Mouse (Mus musculus): ENCODE data around the gene Ak9. TPM values are rescaled to one million over a fixed set of nuclear protein-coding genes. Genes with fewer than 3 reads are reported as not detected.
"Not testable (repeated sequence)": the region's sequence is repeated elsewhere in the genome, so short reads cannot be mapped to it uniquely, and the experiment has no call there.

Ak9 gene
- polyA plus RNA-seq, 1 experiment from 2014 or later: not detected

- H3K27me3 ChIP-seq; H3K4me3 ChIP-seq (replicated peaks); H3K4me2 ChIP-seq; ATAC-seq (ENCODE audit: insufficient read depth); H3K9me3 ChIP-seq (replicated peaks); H3K36me3 ChIP-seq (replicated peaks); H3K9ac ChIP-seq; H3K27ac ChIP-seq (replicated peaks); H3K4me1 ChIP-seq (replicated peaks): not testable (repeated sequence)
- 55% methylated on average over 1 of the region's 1 CpGs for WGBS (ENCODE audit: insufficient replicate concordance)
These were observed 109.7 kb downstream of the Ak9 start for GRCm38 (mm10) chr10:41413471-41413870.

GRCm38 (mm10) chr10:41415368-41415767 lies 111.6 kb downstream of the Ak9 start:
- not testable (repeated sequence) for H3K4me2 ChIP-seq; H3K9me3 ChIP-seq (replicated peaks); H3K36me3 ChIP-seq (replicated peaks); H3K4me1 ChIP-seq (replicated peaks); ATAC-seq (ENCODE audit: insufficient read depth); H3K4me3 ChIP-seq (replicated peaks); H3K27ac ChIP-seq (replicated peaks); H3K9ac ChIP-seq; H3K27me3 ChIP-seq
- 70% methylated on average over 2 of the region's 2 CpGs for WGBS (ENCODE audit: insufficient replicate concordance)

GRCm38 (mm10) chr10:41420496-41421200 lies 116.9 kb downstream of the Ak9 start:
- Histone ChIP-seq H3K9ac (no peak overlapping the region), H3K36me3 (replicated peaks) (no peaks in the 10 kb centered on the region), H3K4me2 (no peak overlapping the region), H3K27me3 (no peaks in the 10 kb centered on the region), H3K4me3 (replicated peaks) (no peak overlapping the region), H3K4me1 (replicated peaks) (no peaks in the 10 kb centered on the region), H3K27ac (replicated peaks) (no peak overlapping the region), H3K9me3 (replicated peaks) (no peaks in the 10 kb centered on the region)
- 57% methylated on average over 9 of the region's 9 CpGs for WGBS (ENCODE audit: insufficient replicate concordance)
- ATAC-seq (ENCODE audit: insufficient read depth): no peak

GRCm38 (mm10) chr10:41423681-41424080 lies 119.9 kb downstream of the Ak9 start:
- WGBS (ENCODE audit: insufficient replicate concordance): 74% methylated on average over 2 of the region's 2 CpGs

DNA sequence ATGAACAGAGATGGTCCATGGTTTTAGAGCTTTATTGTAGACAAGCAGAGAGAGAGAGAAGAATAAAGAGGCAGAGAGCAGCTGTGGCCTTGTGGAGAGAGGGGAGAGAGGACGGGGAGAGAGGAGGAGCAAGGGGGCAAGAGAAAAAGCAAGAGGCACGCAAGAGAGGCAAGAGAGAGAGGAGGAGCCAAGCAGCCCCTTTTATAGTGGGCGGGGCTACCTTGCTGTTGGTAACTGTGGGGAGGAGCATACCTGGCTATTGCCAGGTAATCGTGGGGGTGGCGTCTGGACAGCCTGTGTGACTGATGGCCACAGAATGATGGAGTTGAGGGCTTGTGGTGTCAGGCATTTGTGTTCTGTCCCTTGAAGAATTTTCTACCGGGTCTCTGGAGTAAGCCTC lies 122.6 kb downstream of the Ak9 start:
- WGBS (ENCODE audit: insufficient replicate concordance): 50% methylated on average over 6 of the region's 6 CpGs
- no peak overlapping the region for H3K27ac ChIP-seq (replicated peaks)
- ATAC-seq (ENCODE audit: insufficient read depth): no peak
- H3K4me2 ChIP-seq: no peak overlapping the region
- H3K36me3 ChIP-seq (replicated peaks): no peaks in the 10 kb centered on the region
- H3K27me3 ChIP-seq: no peaks in the 10 kb centered on the region
- H3K9ac ChIP-seq: no peak overlapping the region
- no peak overlapping the region for H3K4me3 ChIP-seq (replicated peaks)
- no peaks in the 10 kb centered on the region for H3K4me1 ChIP-seq (replicated peaks)
- H3K9me3 ChIP-seq (replicated peaks): no peaks in the 10 kb centered on the region

More at GRCm38 (mm10) chr10:41423681-41424080, 119.9 kb downstream of the Ak9 start:
- Histone ChIP-seq H3K4me1 (replicated peaks) (no peaks in the 10 kb centered on the region), H3K9me3 (replicated peaks) (no peaks in the 10 kb centered on the region), H3K4me3 (replicated peaks) (no peak overlapping the region), H3K4me2 (no peak overlapping the region), H3K27me3 (no peaks in the 10 kb centered on the region), H3K9ac (no peak overlapping the region), H3K36me3 (replicated peaks) (no peaks in the 10 kb centered on the region), H3K27ac (replicated peaks) (no peak overlapping the region)
- ATAC-seq (ENCODE audit: insufficient read depth): no peak

- no peak overlapping the region for H3K4me2 ChIP-seq
- H3K4me3 ChIP-seq (replicated peaks): no peak overlapping the region
- no peaks in the 10 kb centered on the region for H3K36me3 ChIP-seq (replicated peaks)
- no peak for ATAC-seq (ENCODE audit: insufficient read depth)
- no peak overlapping the region for H3K27ac ChIP-seq (replicated peaks)
- WGBS (ENCODE audit: insufficient replicate concordance): 23% methylated on average over 4 of the region's 4 CpGs
- H3K9me3 ChIP-seq (replicated peaks): no peaks in the 10 kb centered on the region
- no peak overlapping the region for H3K9ac ChIP-seq
- peaks cover 7% of the 10 kb centered on the region for H3K27me3 ChIP-seq
- no peaks in the 10 kb centered on the region for H3K4me1 ChIP-seq (replicated peaks)
These were observed 130.8 kb downstream of the Ak9 start for GRCm38 (mm10) chr10:41434624-41435023.

DNA sequence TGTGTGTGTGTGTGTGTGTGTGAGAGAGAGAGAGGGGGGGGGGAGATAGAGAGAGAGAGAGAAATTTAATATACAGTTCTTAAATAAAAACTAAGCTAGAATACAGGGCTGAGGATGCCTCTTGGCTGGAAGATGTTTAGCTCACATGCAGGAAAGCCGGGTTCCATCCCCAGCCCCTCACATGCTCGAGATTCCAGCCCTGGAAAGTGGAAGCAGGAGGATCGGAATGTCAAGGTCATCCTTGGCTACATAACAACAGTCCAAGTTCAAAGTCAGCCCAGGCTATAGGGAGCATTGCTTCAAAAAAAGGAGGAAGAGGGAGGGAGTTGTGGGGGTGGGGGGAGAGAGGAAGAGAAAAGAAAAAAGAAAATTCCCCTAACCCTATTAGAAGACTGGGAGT lies 131.4 kb downstream of the Ak9 start:
- no peak overlapping the region for H3K27ac ChIP-seq (replicated peaks)
- H3K9ac ChIP-seq: no peak overlapping the region
- no peak overlapping the region for H3K4me3 ChIP-seq (replicated peaks)
- peaks cover 7% of the 10 kb centered on the region for H3K27me3 ChIP-seq
- H3K4me1 ChIP-seq (replicated peaks): no peaks in the 10 kb centered on the region
- H3K36me3 ChIP-seq (replicated peaks): no peaks in the 10 kb centered on the region
- 29% methylated on average over 3 of the region's 3 CpGs for WGBS (ENCODE audit: insufficient replicate concordance)
- H3K9me3 ChIP-seq (replicated peaks): no peaks in the 10 kb centered on the region
- no peak overlapping the region for H3K4me2 ChIP-seq
- no peak for ATAC-seq (ENCODE audit: insufficient read depth)

DNA sequence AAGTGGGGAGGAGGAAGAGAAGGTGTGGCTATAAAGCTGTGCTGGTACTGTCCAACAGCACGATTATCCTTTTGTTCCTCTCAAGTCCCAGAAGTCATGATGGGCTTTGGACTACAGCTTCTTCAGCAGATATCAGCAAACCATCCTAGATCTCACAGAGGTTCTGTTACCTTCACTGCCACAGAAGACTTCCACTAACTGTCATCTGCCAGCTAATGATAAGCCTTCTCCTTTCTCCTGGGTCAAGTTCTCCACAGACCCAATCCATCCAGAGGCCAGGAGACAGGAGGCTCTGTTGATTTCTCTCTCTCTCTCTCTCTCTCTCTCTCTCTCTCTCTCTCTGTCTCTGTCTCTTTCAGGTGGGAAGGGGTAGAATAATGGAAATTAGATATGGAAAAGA lies 144.4 kb downstream of the Ak9 start:
- H3K27me3 ChIP-seq: no peaks in the 10 kb centered on the region
- no peak overlapping the region for H3K4me3 ChIP-seq (replicated peaks)
- ATAC-seq (ENCODE audit: insufficient read depth): no peak
- H3K9me3 ChIP-seq (replicated peaks): no peaks in the 10 kb centered on the region
- H3K36me3 ChIP-seq (replicated peaks): peaks cover 12% of the 10 kb centered on the region; the same call in 1 of the 2 replicates
- H3K27ac ChIP-seq (replicated peaks): no peak overlapping the region
- WGBS (ENCODE audit: insufficient replicate concordance): 26% methylated on average over 1 of the region's 1 CpGs
- H3K4me1 ChIP-seq (replicated peaks): peaks cover 41% of the 10 kb centered on the region
- 0 out of 2 replicates have a peak overlapping the region, but pooled peaks have one; percentile 1 for H3K9ac ChIP-seq
- peak overlapping the region; percentile 2; the same call in 1 of the 2 replicates for H3K4me2 ChIP-seq

DNA sequence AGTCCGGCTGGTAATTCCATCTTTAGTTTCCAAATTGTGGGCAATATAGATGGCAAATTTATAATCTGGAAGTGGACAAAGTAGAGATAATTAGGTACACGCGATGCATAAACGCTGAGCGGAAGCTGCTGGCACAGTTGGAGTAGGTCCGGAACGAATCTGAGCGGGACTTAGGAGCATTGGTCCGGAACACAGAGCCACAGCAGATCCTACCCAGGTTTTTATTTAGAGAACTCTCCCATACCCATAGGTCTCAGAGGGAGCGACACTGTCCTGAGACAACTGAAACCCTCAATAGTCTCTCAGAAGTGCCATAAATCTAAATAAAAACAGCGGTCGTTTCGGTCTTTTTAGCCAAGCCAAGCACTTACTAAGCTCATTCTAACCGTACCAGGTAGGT lies 145.9 kb downstream of the Ak9 start:
- H3K4me3 ChIP-seq (replicated peaks): peak overlapping the region; percentile 85
- no peaks in the 10 kb centered on the region for H3K9me3 ChIP-seq (replicated peaks)
- H3K27me3 ChIP-seq: no peaks in the 10 kb centered on the region
- H3K27ac ChIP-seq (replicated peaks): peak overlapping the region; percentile 87
- H3K4me2 ChIP-seq: peak overlapping the region; percentile 90
- 12% methylated on average over 14 of the region's 14 CpGs for WGBS (ENCODE audit: insufficient replicate concordance)
- peak; percentile 26; the same call in 1 of the 2 replicates for ATAC-seq (ENCODE audit: insufficient read depth)
- peak overlapping the region; percentile 97 for H3K9ac ChIP-seq
- peaks cover 41% of the 10 kb centered on the region for H3K4me1 ChIP-seq (replicated peaks)
- peaks cover 12% of the 10 kb centered on the region; the same call in 1 of the 2 replicates for H3K36me3 ChIP-seq (replicated peaks)

DNA sequence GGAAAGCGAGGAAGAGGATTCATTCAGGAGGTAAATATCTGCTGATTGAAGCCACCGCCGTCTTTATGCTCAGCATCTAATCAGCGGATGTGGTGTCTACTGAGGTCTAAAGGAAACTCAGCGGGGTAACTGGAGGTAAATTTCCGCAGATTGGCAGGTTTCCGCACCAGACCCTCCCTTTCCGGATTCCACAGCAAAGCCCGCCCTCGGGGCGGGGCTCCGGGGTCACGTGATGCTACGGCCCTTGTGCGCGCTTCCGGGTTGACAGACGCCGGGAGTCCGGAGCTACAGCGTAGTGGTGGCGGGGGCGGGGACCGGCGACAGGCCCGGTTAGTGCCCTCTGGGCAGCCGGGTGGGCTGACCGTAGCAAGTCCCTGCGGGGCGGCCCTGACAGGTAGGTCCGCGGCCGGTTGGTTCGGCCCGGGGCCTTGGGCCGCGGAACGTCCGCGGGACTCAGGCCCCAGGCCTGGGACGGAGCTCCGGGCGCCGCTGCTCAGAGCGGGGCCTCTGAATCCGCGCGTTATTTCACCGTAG lies 146.4 kb downstream of the Ak9 start, which contains the start of gene Zbtb24:
Gene Zbtb24, plus strand, starts transcription at position 247 of the 534 bp plus-strand sequence.
- ATAC-seq (ENCODE audit: insufficient read depth): peak; percentile 95

GRCm38 (mm10) chr10:41450780-41451522 lies 147.2 kb downstream of the Ak9 start:
- ATAC-seq (ENCODE audit: insufficient read depth): no peak
- H3K4me2 ChIP-seq: peak overlapping the region; percentile 90
- H3K36me3 ChIP-seq (replicated peaks): peaks cover 22% of the 10 kb centered on the region
- peak overlapping the region; percentile 97 for H3K9ac ChIP-seq
- 44% methylated on average over 18 of the region's 18 CpGs for WGBS (ENCODE audit: insufficient replicate concordance)
- H3K27me3 ChIP-seq: no peaks in the 10 kb centered on the region
- H3K4me1 ChIP-seq (replicated peaks): peaks cover 44% of the 10 kb centered on the region
- H3K4me3 ChIP-seq (replicated peaks): peak overlapping the region; percentile 85
- H3K9me3 ChIP-seq (replicated peaks): no peaks in the 10 kb centered on the region
- H3K27ac ChIP-seq (replicated peaks): peak overlapping the region; percentile 87

More for the DNA sequence above, 146.4 kb downstream of the Ak9 start, which contains the start of gene Zbtb24:
- peak within 1 kb of the TSS; percentile 87 for H3K27ac ChIP-seq (replicated peaks)
- peak within 1 kb of the TSS; percentile 97 for H3K9ac ChIP-seq
- peaks cover 16% of the 10 kb centered on the region; the same call in 1 of the 2 replicates for H3K36me3 ChIP-seq (replicated peaks)
- no peaks in the 10 kb centered on the region for H3K9me3 ChIP-seq (replicated peaks)
- peak within 1 kb of the TSS; percentile 90 for H3K4me2 ChIP-seq
- peak within 1 kb of the TSS; percentile 85 for H3K4me3 ChIP-seq (replicated peaks)
- peaks cover 41% of the 10 kb centered on the region for H3K4me1 ChIP-seq (replicated peaks)
- under 1% methylated on average over 49 of the region's 49 CpGs for WGBS (ENCODE audit: insufficient replicate concordance)
- H3K27me3 ChIP-seq: no peaks in the 10 kb centered on the region

Data from liver, embryonic 15.5 days (tissue).